Comparison of ENCODE assay signal across 7 mouse cellular contexts in genomic region chr6:126645644-126646358, GRCm38 (mm10). TPM values are rescaled to one million over a fixed set of nuclear protein-coding genes. Genes with fewer than 3 reads are reported as not detected.
DNase-seq lines count a peak whose midpoint lies in the region; ATAC-seq and TF ChIP-seq lines count a peak whose summit lies in the region.

No protein-coding gene starts in this region.

- TF ChIP-seq POLR2A in ES-Bruce4 (IDR thresholded peaks at IDR 0.05; ENCODE audit: insufficient read depth, low read length) = no peak

- no peaks in the 10 kb centered on the region for H3K36me3 ChIP-seq in ES-Bruce4 (ENCODE audit: control insufficient read depth, insufficient read depth, low read length, poor library complexity, severe bottlenecking)
- no peaks in the 10 kb centered on the region for H3K36me3 ChIP-seq in embryonic facial prominence, embryonic 12.5 days
- no peaks in the 10 kb centered on the region for H3K36me3 ChIP-seq in hindbrain, embryonic 14.5 days (replicated peaks; ENCODE audit: control insufficient read depth, insufficient read depth)
- no peaks in the 10 kb centered on the region for H3K36me3 ChIP-seq in limb, embryonic 12.5 days

- peaks cover 26% of the 10 kb centered on the region for H3K27me3 ChIP-seq in ES-Bruce4 (ENCODE audit: control insufficient read depth, insufficient read depth, low read length, poor library complexity, severe bottlenecking)
- peaks cover 62% of the 10 kb centered on the region for H3K27me3 ChIP-seq in embryonic facial prominence, embryonic 12.5 days
- H3K27me3 ChIP-seq in hindbrain, embryonic 14.5 days (ENCODE audit: control insufficient read depth, insufficient read depth, low read length) = peaks cover 39% of the 10 kb centered on the region
- H3K27me3 ChIP-seq in limb, embryonic 12.5 days = peaks cover 83% of the 10 kb centered on the region

- no peak for TF ChIP-seq CTCF in ES-Bruce4 (IDR thresholded peaks at IDR 0.05; ENCODE audit: low read depth, low read length)

- peak overlapping the region; percentile 57 for H3K4me3 ChIP-seq in ES-Bruce4 (ENCODE audit: low read depth, low read length)
- peak overlapping the region; percentile 49 for H3K4me3 ChIP-seq in embryonic facial prominence, embryonic 12.5 days
- H3K4me3 ChIP-seq in hindbrain, embryonic 14.5 days (replicated peaks; ENCODE audit: low read length) = peak overlapping the region; percentile 54
- peak overlapping the region; percentile 53 for H3K4me3 ChIP-seq in limb, embryonic 12.5 days (replicated peaks)

- peak overlapping the region; percentile 54; the same call in 1 of the 2 replicates for H3K9ac ChIP-seq in ES-Bruce4 (ENCODE audit: low read depth, poor library complexity, severe bottlenecking)
- H3K9ac ChIP-seq in embryonic facial prominence, embryonic 12.5 days = peak overlapping the region; percentile 47
- H3K9ac ChIP-seq in hindbrain, embryonic 14.5 days = peak overlapping the region; percentile 66
- peak overlapping the region; percentile 23; the same call in 1 of the 2 replicates for H3K9ac ChIP-seq in limb, embryonic 12.5 days (replicated peaks)

- H3K9me3 ChIP-seq in ES-Bruce4 (replicated peaks; ENCODE audit: control insufficient read depth, insufficient read depth, low read length, poor library complexity, severe bottlenecking) = no peaks in the 10 kb centered on the region
- no peaks in the 10 kb centered on the region for H3K9me3 ChIP-seq in embryonic facial prominence, embryonic 12.5 days
- H3K9me3 ChIP-seq in hindbrain, embryonic 14.5 days (ENCODE audit: control insufficient read depth, low read length) = no peaks in the 10 kb centered on the region
- H3K9me3 ChIP-seq in limb, embryonic 12.5 days = no peaks in the 10 kb centered on the region

- peak overlapping the region; percentile 99 for H3K4me2 ChIP-seq in embryonic facial prominence, embryonic 12.5 days (replicated peaks)
- H3K4me2 ChIP-seq in hindbrain, embryonic 14.5 days (replicated peaks) = peak overlapping the region; percentile 95
- peak overlapping the region; percentile 95 for H3K4me2 ChIP-seq in limb, embryonic 12.5 days

- TF ChIP-seq EP300 in ES-Bruce4 (IDR thresholded peaks at IDR 0.05; ENCODE audit: insufficient read depth, low read depth, low read length) = no peak

- under 1% methylated on average over 27 of the region's 27 CpGs for WGBS in embryonic facial prominence, embryonic 12.5 days
- 2% methylated on average over 26 of the region's 27 CpGs for WGBS in hindbrain, embryonic 14.5 days
- WGBS in limb, embryonic 12.5 days = 4% methylated on average over 27 of the region's 27 CpGs

- DNase-seq in Muller cell, postnatal 12 days (ENCODE audit: inconsistent ontology term) = peak; percentile 50
- DNase-seq in hindbrain, embryonic 14.5 days (ENCODE audit: low spot score) = peak; percentile 76
- peak; percentile 91 for DNase-seq in right cerebral cortex, adult 18-20 months

- ATAC-seq in embryonic facial prominence, embryonic 12.5 days (ENCODE audit: insufficient number of reproducible peaks, insufficient read depth, low FRiP score, low TSS enrichment) = peak; percentile 77; the same call in 1 of the 2 replicates
- ATAC-seq in hindbrain, embryonic 14.5 days (ENCODE audit: low FRiP score) = peak; percentile 92
- peak; percentile 89 for ATAC-seq in limb, embryonic 12.5 days (ENCODE audit: insufficient number of reproducible peaks, insufficient read depth, low FRiP score, low TSS enrichment, low read depth)
- ATAC-seq in activated CD4-positive, CD25-positive, alpha-beta regulatory T cell, adult 4 months = no peak

- H3K4me1 ChIP-seq in ES-Bruce4 (ENCODE audit: control insufficient read depth, insufficient read depth, low read length) = no peaks in the 10 kb centered on the region
- peaks cover 21% of the 10 kb centered on the region for H3K4me1 ChIP-seq in embryonic facial prominence, embryonic 12.5 days
- H3K4me1 ChIP-seq in hindbrain, embryonic 14.5 days (replicated peaks; ENCODE audit: control insufficient read depth, insufficient read depth, low read length) = peaks cover 14% of the 10 kb centered on the region
- peaks cover 30% of the 10 kb centered on the region for H3K4me1 ChIP-seq in limb, embryonic 12.5 days (replicated peaks)

- H3K27ac ChIP-seq in ES-Bruce4 (ENCODE audit: insufficient read depth, low read length) = no peak overlapping the region
- H3K27ac ChIP-seq in embryonic facial prominence, embryonic 12.5 days = no peak overlapping the region
- H3K27ac ChIP-seq in hindbrain, embryonic 14.5 days = peak overlapping the region; percentile 16; the same call in 1 of the 2 replicates
- no peak overlapping the region for H3K27ac ChIP-seq in limb, embryonic 12.5 days

RNA-seq across cellular contexts. Expression of gene Kcna1, which starts 0.4 kb away (rescaled TPM):
- 0.19 TPM in 1 of 2 replicates, not detected in the other for polyA plus RNA-seq in ES-Bruce4 (2011; ENCODE audit: insufficient read depth, insufficient read length, low read depth, missing spikeins)
- 2.6 and 2.7 TPM in 2 replicates for polyA plus RNA-seq in embryonic facial prominence, embryonic 12.5 days (2016; fragmentation: Nextera tagmentation; extraction: Ambion mirVana)
- polyA plus RNA-seq in hindbrain, embryonic 14.5 days (2014; fragmentation: Nextera tagmentation; extraction: Ambion mirVana) = 2.0 and 2.3 TPM in 2 replicates
- polyA plus RNA-seq in limb, embryonic 12.5 days (2016; fragmentation: Nextera tagmentation; extraction: Ambion mirVana) = 1.4 TPM in 2 replicates
- under 1 TPM in 1 of 2 experiments, not detected in 1; 0.13 TPM for polyA plus RNA-seq in activated CD4-positive, CD25-positive, alpha-beta regulatory T cell, adult 4 months (2017; shearing (Covaris generic))
